Mouse (Mus musculus) regulatory T cell (primary cell): ENCODE measurements around the gene Slc35b3.

Experiments used
- in situ Hi-C: fragments of 300-600 bp; cut with MboI, MseI; formaldehyde crosslinking; loops from one replicate; pipeline ENCODE4 v1.15.1; 2025; ENCODE audit warnings: high pct_unique_total_duplicates

Gene Slc35b3

GRCm38 (mm10) chr13:38941280-38941679 is 19.4 kb downstream of the Slc35b3 start:
- in situ Hi-C loops, result no loop called here

GRCm38 (mm10) chr13:38938433-38938832 is 22.2 kb downstream of the Slc35b3 start:
- in situ Hi-C loops, result no loop called here

GRCm38 (mm10) chr13:38936860-38937471 is 23.7 kb downstream of the Slc35b3 start:
- in situ Hi-C loops, result no loop called here

DNA sequence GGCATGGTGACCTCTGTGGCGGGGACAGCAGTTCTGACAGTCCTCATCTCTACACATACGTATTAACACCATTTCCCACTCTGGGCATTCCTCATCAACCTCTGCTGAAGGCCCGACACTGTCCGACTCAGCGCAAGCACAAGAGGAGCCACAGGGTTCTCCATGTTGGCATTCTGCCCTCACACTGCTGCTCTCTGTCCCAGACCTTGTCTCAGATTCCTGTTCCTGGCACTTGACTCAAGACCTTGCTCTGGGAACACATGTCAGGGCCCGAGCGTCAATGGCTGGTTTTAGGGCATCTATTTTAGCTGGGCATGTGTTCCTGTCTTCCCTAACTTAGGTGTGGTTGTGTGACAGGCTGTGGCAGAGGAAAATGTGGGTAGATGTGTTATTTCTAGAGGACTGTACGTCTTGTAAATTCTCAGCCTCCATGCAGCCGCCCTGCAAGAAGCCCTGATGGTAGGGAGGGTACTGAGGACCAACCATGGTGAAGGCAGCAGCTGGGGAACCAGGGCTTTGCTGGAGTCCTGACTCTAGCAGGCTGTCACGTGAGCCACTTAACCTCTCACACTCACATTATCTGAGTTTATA is 24.7 kb downstream of the Slc35b3 start:
- in situ Hi-C loops, result no loop called here

DNA sequence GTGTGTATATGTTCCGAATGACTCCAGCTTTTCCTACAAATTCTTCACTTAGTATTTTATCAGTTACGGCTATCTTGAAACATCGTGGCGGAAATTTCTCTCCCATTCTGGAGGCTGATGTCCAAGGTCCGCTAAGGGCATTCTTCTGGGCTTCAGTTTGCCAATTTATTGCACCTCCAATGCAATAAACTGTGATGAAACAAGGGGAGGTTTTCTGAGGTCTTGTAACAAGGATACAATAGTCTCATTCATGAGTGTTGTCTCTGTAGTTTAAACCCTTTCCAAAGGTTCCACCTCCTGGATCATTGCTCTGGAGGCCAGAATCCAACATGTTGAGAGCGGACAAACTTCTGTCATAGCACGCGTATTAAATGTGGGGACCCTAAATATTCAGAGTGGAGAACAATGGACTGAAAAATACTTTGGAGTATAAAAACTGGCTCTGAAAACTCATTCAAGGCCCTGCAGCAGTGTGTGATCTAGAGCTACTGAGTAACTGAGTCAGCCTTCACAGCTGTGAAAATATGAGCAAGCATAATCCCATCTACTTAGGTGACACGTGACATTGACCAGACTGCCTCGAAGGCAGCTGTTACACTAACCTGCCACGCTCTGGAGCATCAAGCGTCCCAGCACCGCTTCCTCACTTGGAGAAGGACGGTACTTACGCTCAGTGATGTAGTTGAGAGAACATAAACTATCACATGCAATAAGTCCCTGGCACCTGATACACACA is 30.7 kb downstream of the Slc35b3 start:
- in situ Hi-C loops, result no loop called here

DNA sequence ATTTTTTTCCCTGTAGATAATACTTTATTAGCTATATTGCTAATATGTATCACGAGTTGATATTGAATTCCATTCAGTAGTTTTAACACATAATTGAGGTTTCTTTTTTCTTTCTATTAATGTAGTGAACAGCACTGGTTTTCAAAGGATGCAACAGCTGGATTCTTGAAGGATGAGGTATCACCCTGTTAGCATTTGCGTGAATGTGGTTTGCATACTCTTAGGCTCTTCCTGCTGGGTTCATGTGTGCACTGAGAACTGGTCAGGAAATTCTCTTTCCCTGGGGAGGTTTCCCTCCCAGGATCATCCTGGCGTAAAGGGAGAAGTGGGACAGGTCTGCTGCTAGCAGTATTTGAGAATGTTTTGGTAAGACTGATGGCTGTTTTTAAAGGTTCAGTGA is 38.0 kb downstream of the Slc35b3 start:
- in situ Hi-C loops, result no loop called here

DNA sequence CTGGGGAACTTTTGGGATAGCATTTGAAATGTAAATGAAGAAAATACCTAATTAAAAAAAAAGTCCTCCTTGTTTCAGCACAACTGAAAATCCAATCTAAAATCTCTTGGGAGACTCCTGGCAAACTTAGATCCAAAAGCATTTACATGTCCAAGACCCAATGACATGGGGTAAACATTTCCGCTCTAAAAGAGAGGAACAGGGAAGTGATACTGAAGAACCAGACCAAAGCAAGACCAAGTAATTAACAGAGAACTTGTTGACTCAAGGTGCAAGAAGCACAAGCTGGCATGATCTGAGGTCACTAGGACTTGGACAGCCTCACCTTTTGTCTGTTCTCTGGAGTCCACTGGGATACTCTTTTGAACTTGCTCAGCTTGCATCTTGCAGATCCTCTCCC is 39.4 kb downstream of the Slc35b3 start:
- in situ Hi-C loops, result no loop called here

- in situ Hi-C loops, result loop anchor here (5.0 kb wide), 1 partner anchor 49 kb away; no protein-coding TSS in a partner anchor
Measured at GRCm38 (mm10) chr13:38918188-38918885, 42.3 kb downstream of the Slc35b3 start.

GRCm38 (mm10) chr13:38917556-38917955 is 43.1 kb downstream of the Slc35b3 start:
- in situ Hi-C loops, result loop anchor here (5.0 kb wide), 1 partner anchor 50 kb away; no protein-coding TSS in a partner anchor

DNA sequence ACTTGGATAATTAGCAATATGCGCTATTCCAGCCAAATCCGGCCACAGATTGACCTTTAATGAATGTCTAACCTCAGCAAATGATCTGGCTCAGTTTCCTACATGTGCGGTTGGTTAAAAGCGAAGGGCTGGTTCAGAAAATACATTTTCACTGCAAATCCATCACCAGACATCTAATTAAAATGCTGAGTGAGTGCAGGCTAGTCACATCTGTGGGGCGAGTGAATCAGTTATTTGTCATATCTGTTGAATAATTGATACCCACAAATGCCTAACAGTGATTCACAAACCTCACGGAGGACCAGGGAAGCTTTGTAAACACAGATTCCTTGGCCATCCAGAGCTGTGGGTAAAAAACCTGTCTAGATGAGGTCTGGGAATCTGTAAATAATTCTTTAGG is 45.9 kb downstream of the Slc35b3 start:
- in situ Hi-C loops, result loop anchor here (5.0 kb wide), 1 partner anchor 53 kb away; no protein-coding TSS in a partner anchor

- in situ Hi-C loops, result no loop called here
Measured at GRCm38 (mm10) chr13:38892364-38892763, 68.3 kb downstream of the Slc35b3 start.
